Mouse (Mus musculus): ENCODE measurements around the gene Cldn24.

Cldn24 gene

GRCm38 (mm10) chr8:47833944-47834343 is 12.0 kb downstream of the Cldn24 start:
- DNase-seq, result no peak

GRCm38 (mm10) chr8:47843063-47843462 is 21.1 kb downstream of the Cldn24 start:
- DNase-seq, result no peak

GRCm38 (mm10) chr8:47843651-47844050 is 21.7 kb downstream of the Cldn24 start:
- no peak for DNase-seq

GRCm38 (mm10) chr8:47845956-47846355 is 24.0 kb downstream of the Cldn24 start:
- no peak for DNase-seq

- DNase-seq, result no peak
Observed at GRCm38 (mm10) chr8:47847161-47847560, 25.2 kb downstream of the Cldn24 start.

GRCm38 (mm10) chr8:47847931-47848330 is 26.0 kb downstream of the Cldn24 start:
- no peak for DNase-seq

GRCm38 (mm10) chr8:47849842-47850241 is 27.9 kb downstream of the Cldn24 start:
- DNase-seq, result no peak

GRCm38 (mm10) chr8:47851824-47852502 is 30.0 kb downstream of the Cldn24 start:
- DNase-seq, result no peak

GRCm38 (mm10) chr8:47852737-47853136 is 30.8 kb downstream of the Cldn24 start:
- no peak for DNase-seq

- no peak for DNase-seq
Observed at GRCm38 (mm10) chr8:47853356-47853755, 31.4 kb downstream of the Cldn24 start.

GRCm38 (mm10) chr8:47859259-47859658 is 37.3 kb downstream of the Cldn24 start:
- DNase-seq, result no peak

GRCm38 (mm10) chr8:47866568-47866967 is 44.6 kb downstream of the Cldn24 start:
- no peak for DNase-seq

GRCm38 (mm10) chr8:47867067-47867466 is 45.1 kb downstream of the Cldn24 start:
- peak; percentile 70 to 80 for DNase-seq
